Comparison of ENCODE assay signal across 26 mouse cellular contexts in genomic region chr14:122582057-122582456, GRCm38 (mm10). TPM values are rescaled to one million over a fixed set of nuclear protein-coding genes. Genes with fewer than 3 reads are reported as not detected.
DNase-seq lines count a peak whose midpoint lies in the region; ATAC-seq lines count a peak whose summit lies in the region.
"Had no signal": no experiment of that assay in that cellular context is flagged by ENCODE, and none has a peak within 500 bp of the region (broad histone marks: within the 10 kb centered on the region; RNA-seq: fewer than 3 reads in every experiment).

No protein-coding gene starts in this region.

- no peaks in the 10 kb centered on the region for H3K27me3 ChIP-seq in forebrain, embryonic 11.5 days (ENCODE audit: control insufficient read depth, insufficient read depth, low read length)
- no peaks in the 10 kb centered on the region for H3K27me3 ChIP-seq in forebrain, embryonic 16.5 days (replicated peaks; ENCODE audit: control insufficient read depth, insufficient read depth, low read length)
- no peaks in the 10 kb centered on the region for H3K27me3 ChIP-seq in forebrain, embryonic 13.5 days
- H3K27me3 ChIP-seq in midbrain, embryonic 10.5 days (ENCODE audit: low read depth, poor library complexity, severe bottlenecking) = no peaks in the 10 kb centered on the region
- H3K27me3 ChIP-seq: CH12.LX; embryonic facial prominence, embryonic 12.5 days; embryonic facial prominence, embryonic 15.5 days; heart, embryonic 13.5 days had no signal

- H3K9ac ChIP-seq in forebrain, embryonic 11.5 days (ENCODE audit: low read length) = no peak overlapping the region
- H3K9ac ChIP-seq in forebrain, embryonic 16.5 days (replicated peaks; ENCODE audit: low read depth, low read length) = no peak overlapping the region
- no peak overlapping the region for H3K9ac ChIP-seq in forebrain, embryonic 13.5 days
- H3K9ac ChIP-seq: embryonic facial prominence, embryonic 12.5 days; embryonic facial prominence, embryonic 15.5 days; heart, embryonic 13.5 days; hindbrain, embryonic 14.5 days had no signal

- ATAC-seq in forebrain, embryonic 11.5 days (replicated peaks; ENCODE audit: low FRiP score) = peak; percentile 71
- no peak for ATAC-seq in forebrain, embryonic 16.5 days
- ATAC-seq in forebrain, embryonic 13.5 days = peak; percentile 72; the same call in 1 of the 2 replicates
- ATAC-seq: hindbrain, postnatal 0 days; intestine, postnatal 0 days had no signal

- no peak overlapping the region; the same call in 1 of the 2 replicates for H3K27ac ChIP-seq in forebrain, embryonic 11.5 days (ENCODE audit: low read depth, low read length)
- H3K27ac ChIP-seq in forebrain, embryonic 16.5 days (ENCODE audit: low read length) = no peak overlapping the region
- H3K27ac ChIP-seq in forebrain, embryonic 13.5 days = peak overlapping the region; percentile 59; the same call in 1 of the 2 replicates
- no peak overlapping the region for H3K27ac ChIP-seq in midbrain, embryonic 10.5 days (replicated peaks)
- H3K27ac ChIP-seq: embryonic facial prominence, embryonic 12.5 days; embryonic facial prominence, embryonic 15.5 days; heart, adult 2 months; heart, embryonic 10.5 days; heart, embryonic 13.5 days; hindbrain, embryonic 14.5 days; hindbrain, postnatal 0 days had no signal

- peaks cover 4% of the 10 kb centered on the region; the same call in 1 of the 2 replicates for H3K4me1 ChIP-seq in forebrain, embryonic 11.5 days (replicated peaks; ENCODE audit: control insufficient read depth, insufficient read depth, low read length)
- no peaks in the 10 kb centered on the region for H3K4me1 ChIP-seq in forebrain, embryonic 16.5 days (replicated peaks; ENCODE audit: control insufficient read depth, insufficient read depth, low read length)
- peaks cover 12% of the 10 kb centered on the region for H3K4me1 ChIP-seq in forebrain, embryonic 13.5 days
- peaks cover 5% of the 10 kb centered on the region; the same call in 1 of the 2 replicates for H3K4me1 ChIP-seq in midbrain, embryonic 10.5 days
- H3K4me1 ChIP-seq: embryonic facial prominence, embryonic 12.5 days; embryonic facial prominence, embryonic 15.5 days; heart, embryonic 10.5 days had no signal

- WGBS in forebrain, embryonic 11.5 days = 41% methylated on average over 4 of the region's 4 CpGs
- WGBS in forebrain, embryonic 16.5 days = 26% methylated on average over 4 of the region's 4 CpGs
- WGBS in forebrain, embryonic 13.5 days = 29% methylated on average over 4 of the region's 4 CpGs
- WGBS in midbrain, embryonic 10.5 days = 86% methylated on average over 4 of the region's 4 CpGs

- H3K4me2 ChIP-seq in forebrain, embryonic 11.5 days (ENCODE audit: low read depth, low read length, severe bottlenecking) = no peak overlapping the region
- no peak overlapping the region for H3K4me2 ChIP-seq in forebrain, embryonic 16.5 days (ENCODE audit: low read length)
- peak overlapping the region; percentile 25 for H3K4me2 ChIP-seq in forebrain, embryonic 13.5 days
- H3K4me2 ChIP-seq: embryonic facial prominence, embryonic 12.5 days; embryonic facial prominence, embryonic 15.5 days; heart, embryonic 13.5 days; hindbrain, embryonic 14.5 days had no signal

- no peaks in the 10 kb centered on the region; the same call in 1 of the 2 replicates for H3K9me3 ChIP-seq in forebrain, embryonic 11.5 days (ENCODE audit: control insufficient read depth, low read length)
- H3K9me3 ChIP-seq in forebrain, embryonic 16.5 days (ENCODE audit: control insufficient read depth, low read length) = no peaks in the 10 kb centered on the region; the same call in 1 of the 2 replicates
- peaks cover 6% of the 10 kb centered on the region; the same call in 1 of the 2 replicates for H3K9me3 ChIP-seq in forebrain, embryonic 13.5 days (replicated peaks)
- H3K9me3 ChIP-seq in midbrain, embryonic 10.5 days (replicated peaks) = peaks cover 8% of the 10 kb centered on the region
- H3K9me3 ChIP-seq: embryonic facial prominence, embryonic 12.5 days; embryonic facial prominence, embryonic 15.5 days; heart, embryonic 13.5 days had no signal

- no peak overlapping the region for H3K4me3 ChIP-seq in forebrain, embryonic 11.5 days (ENCODE audit: low read depth, low read length)
- no peak overlapping the region for H3K4me3 ChIP-seq in forebrain, embryonic 16.5 days (replicated peaks; ENCODE audit: low read length)
- H3K4me3 ChIP-seq in forebrain, embryonic 13.5 days = no peak overlapping the region
- H3K4me3 ChIP-seq in midbrain, embryonic 10.5 days = no peak overlapping the region
- H3K4me3 ChIP-seq: embryonic facial prominence, embryonic 12.5 days; embryonic facial prominence, embryonic 15.5 days; heart, adult 2 months; heart, embryonic 10.5 days; heart, embryonic 13.5 days had no signal

- DNase-seq in forebrain, embryonic 11.5 days (ENCODE audit: low spot score) = no peak
- peak; percentile 61 for DNase-seq in retina, embryonic 14.5 days (ENCODE audit: low spot score)
- no peak for DNase-seq in midbrain, embryonic 10.5 days (ENCODE audit: low spot score)
- no peak for DNase-seq in cerebellum, adult 8-10 months
- no peak for DNase-seq in kidney, adult 18-20 months
- DNase-seq: adrenal gland, adult 2 months; adrenal gland, postnatal 14 days; B cell, adult 2 months; cerebellum, adult 11-12 months; cerebellum, adult 9-10 months; cerebellum, postnatal 14 days; gastrocnemius, postnatal 10 days; gastrocnemius, postnatal 36 days; heart, adult 2 months; heart, postnatal 14 days; heart, postnatal 4 days had no signal

- H3K36me3 ChIP-seq in forebrain, embryonic 11.5 days (ENCODE audit: control insufficient read depth, insufficient read depth, low read length) = no peaks in the 10 kb centered on the region
- H3K36me3 ChIP-seq in forebrain, embryonic 16.5 days (ENCODE audit: control insufficient read depth, insufficient read depth) = no peaks in the 10 kb centered on the region
- H3K36me3 ChIP-seq in forebrain, embryonic 13.5 days (ENCODE audit: poor library complexity, severe bottlenecking) = 0 out of 2 replicates have a peak, but pooled peaks cover 4% of the 10 kb centered on the region
- peaks cover 7% of the 10 kb centered on the region for H3K36me3 ChIP-seq in midbrain, embryonic 10.5 days
- H3K36me3 ChIP-seq: embryonic facial prominence, embryonic 15.5 days; heart, embryonic 10.5 days; heart, embryonic 13.5 days had no signal

RNA-seq across cellular contexts. Expression of gene Pcca, which starts 47.9 kb away (rescaled TPM):
- 34.9 and 39.6 TPM in 2 replicates for polyA plus RNA-seq in forebrain, embryonic 11.5 days (2014; fragmentation: Nextera tagmentation; extraction: Ambion mirVana)
- polyA plus RNA-seq in forebrain, embryonic 16.5 days (2015; fragmentation: Nextera tagmentation; extraction: Ambion mirVana) = 22.8 and 25.3 TPM in 2 replicates
- polyA plus RNA-seq in forebrain, embryonic 13.5 days (2015; fragmentation: Nextera tagmentation; extraction: Ambion mirVana) = 25.2 and 27.1 TPM in 2 replicates
- polyA plus RNA-seq in midbrain, embryonic 10.5 days (2016; fragmentation: Nextera tagmentation; extraction: Ambion mirVana) = 30.5 TPM in 2 replicates
